Mouse (Mus musculus) ES-E14 (cell line): ENCODE results near the gene Rbbp5. TPM values are rescaled to one million over a fixed set of nuclear protein-coding genes. Genes with fewer than 3 reads are reported as not detected.

Experiments
- DNase-seq: peaks from one replicate; pipeline ENCODE4 v3.0.0-alpha.2; 2013; ENCODE audit warnings: low read depth, low spot score
- H3K27ac ChIP-seq: 2 replicates; pipeline ENCODE4 v1.5.1; 2012; ENCODE audit warnings: low read depth, mild to moderate bottlenecking, low read length, moderate library complexity, mixed read lengths; ENCODE audit not compliant: poor library complexity, insufficient read depth, severe bottlenecking
- H3K36me3 ChIP-seq: 2 replicates; pipeline ENCODE4 v1.6.1; 2012; ENCODE audit warnings: mild to moderate bottlenecking, low read length, moderate library complexity, mixed read lengths; ENCODE audit not compliant: control insufficient read depth, poor library complexity, insufficient read depth, severe bottlenecking
- H3K4me1 ChIP-seq, 2 experiments: fragments of 150-350 bp in 1 of 2; sonication (generic) in 1 of 2; 2 replicates each; pipeline ENCODE4 v1.6.1; 2012; ENCODE audit warnings: low read length in 2 of 2, mild to moderate bottlenecking in 1 of 2, mixed read lengths in 1 of 2; ENCODE audit not compliant: control insufficient read depth in 2 of 2, insufficient read depth in 2 of 2, poor library complexity in 1 of 2
- H3K4me3 ChIP-seq, 2 experiments: fragments of 150-350 bp in 1 of 2; sonication (generic) in 1 of 2; 2 replicates each; pipeline ENCODE4 v1.5.1; 2012; ENCODE audit warnings: low read length in 2 of 2, low read depth in 1 of 2, mild to moderate bottlenecking in 1 of 2, mixed read lengths in 1 of 2; ENCODE audit not compliant: insufficient read depth in 1 of 2, poor library complexity in 1 of 2, severe bottlenecking in 1 of 2
- H3K9ac ChIP-seq: 2 replicates; pipeline ENCODE4 v1.6.1; 2012; ENCODE audit warnings: low read depth, mild to moderate bottlenecking, low read length, mixed read lengths; ENCODE audit not compliant: poor library complexity, insufficient read depth, severe bottlenecking
- H3K9me3 ChIP-seq: fragments of 150-350 bp; sonication (generic); 2 replicates; pipeline ENCODE4 v1.6.1; 2012; ENCODE audit warnings: low read depth, mild to moderate bottlenecking, low read length; ENCODE audit not compliant: control insufficient read depth, insufficient read depth
- CHD2 ChIP-seq: IDR thresholded peaks from 2 replicates; pipeline ENCODE4 v1.6.1; 2014; ENCODE audit warnings: mild to moderate bottlenecking, low read depth, low read length, inconsistent platforms
- HCFC1 ChIP-seq: IDR thresholded peaks from 2 replicates; pipeline ENCODE4 v1.6.1; 2012; ENCODE audit warnings: low read length, inconsistent platforms, borderline replicate concordance; ENCODE audit not compliant: insufficient read depth
- MAFK ChIP-seq: IDR thresholded peaks from 2 replicates; pipeline ENCODE4 v1.6.1; 2014; ENCODE audit warnings: mild to moderate bottlenecking, low read depth, low read length, inconsistent platforms; ENCODE audit not compliant: insufficient read depth
- ZC3H11A ChIP-seq: IDR thresholded peaks from 2 replicates; pipeline ENCODE4 v1.6.1; 2012; ENCODE audit warnings: low read depth, mild to moderate bottlenecking, inconsistent platforms, low read length, borderline replicate concordance
- ZNF384 ChIP-seq: IDR thresholded peaks from 2 replicates; pipeline ENCODE4 v1.6.1; 2012; ENCODE audit warnings: low read depth, low read length, inconsistent platforms
- in situ Hi-C, 2 experiments: fragments of 600-800 bp; cut with MboI; formaldehyde crosslinking; loops; one replicate each; pipeline ENCODE4 v1.15.1; 2025; ENCODE audit warnings: low sequenced_read_pairs in 2 of 2, inconsistent platforms in 1 of 2; ENCODE audit not compliant: unreplicated experiment in 2 of 2
- total RNA-seq: library from RNA; depleted of rRNA; stranded (reverse); fragments of 300-350 nt; gene quantifications from 2 replicates; pipeline ENCODE4 v1.2.3, GENCODE M21; 2012

The Rbbp5 gene
- total RNA-seq, 1 experiment, result 45.0 TPM

DNA sequence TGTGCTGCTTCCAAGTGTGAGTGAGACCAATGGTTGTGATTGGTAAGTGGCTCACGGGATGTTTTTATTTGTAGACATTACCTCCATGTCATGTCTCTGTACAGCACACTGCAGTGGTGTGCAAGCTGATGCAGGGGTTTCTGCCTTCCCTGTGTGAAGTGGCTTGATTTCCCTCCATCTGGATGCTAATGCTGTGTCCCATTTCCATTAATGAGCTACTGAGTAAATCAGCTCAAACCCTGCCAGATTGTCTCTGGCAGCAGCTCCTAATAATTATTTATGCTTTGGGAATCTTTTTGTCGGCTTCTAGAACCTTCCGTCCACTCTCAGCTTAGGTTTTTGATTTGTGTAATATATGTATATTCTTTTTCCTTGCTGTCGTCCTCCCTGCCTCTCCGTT lies 28.0 kb downstream of the Rbbp5 start:
- H3K36me3 ChIP-seq, result peaks cover 42% of the 10 kb centered on the region
- H3K27ac ChIP-seq, result no peak overlapping the region
- no peak for TF ChIP-seq MAFK
- TF ChIP-seq HCFC1, result no peak
- no peak for TF ChIP-seq CHD2
- TF ChIP-seq ZC3H11A, result no peak
- no peak for TF ChIP-seq ZNF384
- no peak for DNase-seq
- no peaks in the 10 kb centered on the region for H3K4me1 ChIP-seq
- H3K4me3 ChIP-seq, result no peak overlapping the region
- no peaks in the 10 kb centered on the region for H3K9me3 ChIP-seq
- in situ Hi-C loops, result no loop called here
- no peak overlapping the region for H3K9ac ChIP-seq

DNA sequence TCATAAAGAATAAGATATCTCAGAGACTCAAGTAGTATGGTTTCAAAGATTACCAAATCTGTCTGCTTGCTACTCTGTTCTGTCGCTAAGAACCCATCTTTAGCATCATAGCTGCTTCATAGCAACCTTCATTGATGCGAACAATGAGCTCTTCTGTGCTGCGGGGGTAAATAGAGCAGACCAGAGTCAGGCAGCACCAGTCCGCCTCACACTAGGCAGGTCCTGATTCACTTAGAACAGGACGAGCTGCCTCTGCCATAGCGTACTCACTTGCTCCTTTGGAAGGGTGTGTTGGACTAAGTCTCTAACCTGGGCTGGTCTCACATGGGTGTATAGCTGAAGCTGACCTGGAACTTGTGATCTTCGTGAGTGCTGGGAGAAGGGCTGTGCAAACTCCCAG lies 28.9 kb downstream of the Rbbp5 start, which contains the start of gene Tmem81:
Tmem81 (plus strand) TSS at position 173 of the 400 bp plus-strand sequence.
- TF ChIP-seq ZC3H11A (no peak), ZNF384 (no peak), MAFK (no peak), HCFC1 (no peak), CHD2 (no peak)
- Histone ChIP-seq H3K4me1 (no peaks in the 10 kb centered on the region), H3K4me3 (no peak within 1 kb of the TSS), H3K9ac (no peak within 1 kb of the TSS), H3K27ac (no peak within 1 kb of the TSS), H3K36me3 (peaks cover 37% of the 10 kb centered on the region), H3K9me3 (no peaks in the 10 kb centered on the region)
- in situ Hi-C loops, result no loop called here
- no peak for DNase-seq

DNA sequence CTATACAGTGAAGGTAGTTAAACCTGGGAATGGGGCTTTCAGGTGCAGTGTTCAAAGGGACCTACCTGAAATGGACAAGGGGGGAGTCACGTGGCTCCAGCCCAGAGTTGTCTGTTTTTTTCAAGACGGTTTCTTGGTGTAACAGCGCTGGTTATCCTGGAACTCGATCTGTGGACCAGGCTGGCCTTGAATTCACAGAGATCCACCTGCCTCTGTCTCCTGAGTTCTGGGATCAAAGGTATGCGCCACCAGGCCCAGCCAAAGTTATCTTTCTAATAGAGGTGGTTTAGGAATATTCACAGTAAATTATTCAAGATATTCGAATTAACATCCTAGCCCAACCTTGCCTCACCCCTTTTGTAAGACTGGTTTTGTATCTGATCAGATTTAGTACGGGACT lies 29.5 kb downstream of the Rbbp5 start:
- in situ Hi-C loops, result no loop called here

GRCm38 (mm10) chr1:132509771-132510170 lies 32.6 kb downstream of the Rbbp5 start:
- DNase-seq, result no peak
- in situ Hi-C loops, result no loop called here
- Histone ChIP-seq H3K36me3 (peaks cover 23% of the 10 kb centered on the region), H3K4me3 (no peak overlapping the region), H3K27ac (no peak overlapping the region), H3K9me3 (no peaks in the 10 kb centered on the region), H3K9ac (no peak overlapping the region), H3K4me1 (peaks cover 0 to 4% of the 10 kb centered on the region in 2 experiments; a peak in 1 of 4 replicates)
- TF ChIP-seq ZC3H11A, result no peak
- TF ChIP-seq CHD2, result no peak
- no peak for TF ChIP-seq HCFC1
- TF ChIP-seq MAFK, result no peak
- TF ChIP-seq ZNF384, result no peak

More for the DNA sequence above, 29.5 kb downstream of the Rbbp5 start:
- DNase-seq, result no peak
- Histone ChIP-seq H3K9me3 (no peaks in the 10 kb centered on the region), H3K4me1 (no peaks in the 10 kb centered on the region; a peak in 1 of 4 replicates), H3K4me3 (no peak overlapping the region), H3K36me3 (peaks cover 36% of the 10 kb centered on the region), H3K9ac (no peak overlapping the region), H3K27ac (no peak overlapping the region)
- TF ChIP-seq ZC3H11A (no peak), CHD2 (no peak), MAFK (no peak), HCFC1 (no peak), ZNF384 (no peak)

DNA sequence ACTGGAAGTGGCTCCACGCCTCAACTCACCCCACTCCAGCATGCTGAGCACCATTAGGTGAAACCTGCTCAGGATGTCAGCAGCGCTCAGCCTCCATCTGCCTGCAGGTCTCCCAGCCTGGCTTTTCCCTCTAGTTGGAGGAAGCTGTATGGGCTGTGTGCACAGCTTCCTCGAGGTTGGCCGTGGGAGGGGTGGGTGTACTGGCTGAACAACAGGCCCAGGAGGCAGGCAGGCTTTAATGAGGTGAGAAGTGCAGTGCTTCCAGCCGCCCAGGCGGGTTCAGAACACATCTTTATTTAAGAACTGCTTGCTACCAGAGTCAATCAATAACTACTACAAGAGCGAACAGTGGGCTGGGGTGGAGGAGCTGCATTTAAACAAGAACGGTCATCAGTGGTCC lies 34.4 kb downstream of the Rbbp5 start:
- Histone ChIP-seq H3K4me1 (peaks cover 0 to 4% of the 10 kb centered on the region in 2 experiments; a peak in 1 of 4 replicates), H3K9ac (no peak overlapping the region), H3K4me3 (no peak overlapping the region), H3K9me3 (no peaks in the 10 kb centered on the region), H3K36me3 (peaks cover 18% of the 10 kb centered on the region), H3K27ac (no peak overlapping the region)
- no peak for TF ChIP-seq MAFK
- TF ChIP-seq CHD2, result no peak
- TF ChIP-seq ZC3H11A, result no peak
- in situ Hi-C loops, result no loop called here
- DNase-seq, result no peak
